Mouse (Mus musculus): ENCODE results near the gene Far2.
"Not testable (repeated sequence)": the region's sequence is repeated elsewhere in the genome, so short reads cannot be mapped to it uniquely, and the experiment has no call there.

The Far2 gene

DNA sequence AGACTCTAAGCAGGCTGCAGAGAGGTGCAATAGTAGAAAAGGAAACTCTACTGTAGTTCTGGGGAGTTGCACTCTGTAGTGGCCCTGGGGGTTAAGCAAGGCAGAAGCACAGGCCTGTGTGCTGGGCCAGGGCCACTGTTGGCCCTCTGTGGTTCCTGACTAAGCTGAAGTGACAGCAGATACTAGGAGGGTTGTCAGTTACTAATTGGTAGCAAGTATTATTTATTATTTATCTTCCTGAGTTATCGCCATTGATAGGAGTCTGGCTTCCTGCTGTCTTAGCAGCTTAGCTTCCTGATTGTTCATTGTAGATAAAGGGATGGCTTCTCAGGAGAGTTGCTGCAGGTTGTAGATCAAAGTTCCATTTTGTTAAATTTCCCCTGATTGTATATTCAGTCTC is 73.6 kb downstream of the Far2 start:
- DNase-seq = no peak

DNA sequence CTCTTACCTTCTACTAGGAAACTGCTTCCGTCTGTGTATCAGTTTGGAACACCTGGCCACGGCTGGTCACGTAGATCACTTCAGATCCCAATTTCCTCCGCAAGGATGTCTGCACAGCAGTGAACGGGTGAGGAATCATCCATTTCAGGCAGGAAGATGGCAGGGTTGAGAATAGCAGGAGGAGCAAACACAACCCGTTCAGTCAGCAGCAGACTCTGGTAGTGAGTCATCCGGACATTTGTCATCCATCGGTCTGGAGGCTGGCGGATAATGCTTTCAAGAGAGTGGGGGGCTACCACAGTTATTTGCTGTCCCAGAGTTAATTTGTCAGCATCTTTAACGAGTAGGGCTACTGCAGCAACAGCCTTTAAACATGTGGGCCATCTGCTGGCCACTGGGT is 79.8 kb downstream of the Far2 start:
- DNase-seq = not testable (repeated sequence)

DNA sequence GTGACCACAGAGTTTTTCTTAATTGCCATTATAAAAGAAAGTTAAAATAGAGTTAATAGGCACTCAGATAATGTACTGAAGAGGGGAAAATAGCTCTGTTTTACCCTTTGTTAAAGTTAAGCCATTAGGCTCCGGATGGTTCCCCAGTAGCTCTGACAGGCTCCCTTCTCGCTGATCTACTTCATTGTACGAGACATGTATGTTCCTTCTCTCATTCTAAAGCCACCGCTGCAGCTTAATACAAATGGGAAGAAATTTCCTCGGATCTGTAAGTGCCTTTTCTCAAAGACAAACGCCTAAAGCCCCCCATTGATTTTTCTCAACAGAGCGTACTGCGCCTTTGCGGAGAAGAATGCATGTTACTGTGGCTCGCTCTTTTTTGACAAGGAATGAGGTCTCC is 85.3 kb downstream of the Far2 start:
- DNase-seq = no peak

DNA sequence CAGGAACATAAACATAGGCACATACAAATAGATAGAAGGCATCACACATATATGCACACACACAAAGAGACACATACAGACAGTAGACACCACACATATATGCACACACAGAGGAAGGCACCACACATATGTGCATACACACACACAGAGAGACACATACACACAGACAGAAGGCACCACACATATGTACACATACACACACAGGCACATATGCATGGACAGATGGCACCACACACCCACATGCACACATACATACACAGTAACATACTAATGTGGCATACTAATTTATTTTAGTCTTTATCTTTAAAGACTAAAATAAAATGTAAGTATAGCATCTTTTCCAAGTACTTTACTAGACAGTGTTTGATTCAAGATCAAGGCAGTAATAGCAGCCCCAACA is 86.5 kb downstream of the Far2 start:
- no peak for DNase-seq

DNA sequence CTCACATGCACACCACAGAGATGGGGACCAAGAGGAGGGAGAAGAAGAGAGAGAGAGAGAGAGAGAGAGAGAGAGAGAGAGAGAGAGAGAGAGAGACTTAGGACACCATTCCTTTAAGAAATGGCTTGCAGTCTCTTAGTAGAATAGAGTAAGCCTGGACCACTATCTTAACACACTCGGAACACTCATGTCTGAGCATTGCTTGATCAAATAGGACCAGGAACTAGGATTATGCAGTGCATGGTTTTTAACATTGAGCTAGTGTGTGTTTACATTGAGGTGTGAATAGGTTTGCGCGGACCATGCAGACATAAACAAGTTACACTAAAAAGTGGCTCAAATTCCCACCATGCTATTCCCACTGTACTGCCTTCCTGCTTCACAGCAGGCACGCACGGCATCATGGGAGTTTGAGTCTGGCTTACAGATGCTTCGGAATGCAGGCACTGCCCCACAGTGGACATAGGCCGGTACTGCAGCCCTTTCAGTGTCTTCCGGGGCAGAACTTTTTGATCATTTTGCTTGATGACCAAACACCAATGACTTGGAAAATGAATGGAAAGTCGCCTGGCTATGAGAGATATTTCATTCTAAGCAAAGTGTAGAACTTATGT is 88.8 kb downstream of the Far2 start:
- peak; percentile 58 for DNase-seq

DNA sequence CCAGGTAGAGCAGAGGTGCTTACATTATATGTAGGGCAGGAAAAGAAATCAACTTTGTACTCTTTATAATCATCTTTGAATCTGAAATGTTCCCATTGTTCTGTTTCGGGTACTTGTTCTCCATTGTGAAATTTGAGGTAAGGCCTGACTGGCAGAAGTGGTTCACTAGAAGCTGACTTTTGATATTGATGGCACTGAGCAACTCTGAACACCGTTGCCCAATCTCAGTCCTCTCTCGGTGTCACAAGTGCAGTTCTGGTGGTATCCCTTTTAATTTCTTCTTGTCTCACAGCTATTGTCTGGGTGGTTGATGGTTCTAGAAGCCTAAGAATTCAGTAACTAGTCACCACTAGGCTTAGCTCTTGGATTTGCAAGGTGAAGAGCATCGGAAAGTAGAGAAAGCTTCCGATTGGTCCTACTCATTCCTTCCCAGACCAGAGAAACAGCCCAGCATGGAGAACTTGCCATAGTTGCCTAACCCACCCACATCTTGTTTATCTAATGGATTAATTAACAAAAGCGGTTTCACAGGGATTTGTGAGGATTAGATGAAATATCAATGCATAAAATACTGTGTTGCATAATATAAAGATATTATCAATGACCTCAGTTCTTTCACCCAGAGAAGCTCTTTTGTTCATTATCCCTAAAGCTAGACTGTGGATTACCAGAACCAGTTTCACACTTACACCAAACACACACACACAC is 92.4 kb downstream of the Far2 start:
- no peak for DNase-seq

DNA sequence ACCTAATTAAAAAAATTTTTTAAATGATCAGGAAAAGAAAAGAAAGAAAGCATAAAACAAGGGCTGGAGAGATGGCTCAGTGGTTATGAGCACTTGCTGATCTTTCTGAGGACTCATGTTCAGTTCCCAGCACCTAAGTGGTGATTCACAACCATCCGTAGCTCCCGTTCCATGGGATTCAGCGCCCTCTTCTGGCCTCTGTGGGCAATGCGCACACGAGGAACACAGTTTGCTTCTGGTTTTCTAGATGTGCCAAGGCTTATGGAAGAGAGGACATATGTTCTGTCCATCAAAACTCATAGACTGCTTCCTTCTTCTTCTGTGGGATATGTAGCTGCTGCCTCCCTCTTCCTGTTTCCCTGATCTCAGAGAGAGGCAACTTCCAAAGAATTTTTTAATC is 94.8 kb downstream of the Far2 start:
- DNase-seq = no peak

DNA sequence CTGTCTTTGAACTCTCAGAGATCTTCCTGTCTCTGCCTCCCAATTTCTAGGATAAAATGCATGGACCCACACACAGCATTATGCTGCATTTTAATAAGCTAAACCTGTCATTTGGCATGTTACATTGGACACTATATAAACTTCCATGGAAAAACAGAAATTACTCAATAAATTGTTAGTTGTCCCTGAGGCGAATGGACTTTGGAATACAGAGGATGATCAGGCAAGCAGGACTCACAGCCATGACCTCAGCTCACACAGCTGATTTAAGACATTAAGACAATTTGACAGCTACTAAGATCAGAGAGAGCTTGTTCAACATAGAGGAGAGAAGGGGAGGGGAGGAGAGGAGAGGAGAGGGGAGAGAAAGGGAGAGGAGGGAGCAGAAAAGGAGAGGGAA is 95.4 kb downstream of the Far2 start:
- DNase-seq = no peak

DNA sequence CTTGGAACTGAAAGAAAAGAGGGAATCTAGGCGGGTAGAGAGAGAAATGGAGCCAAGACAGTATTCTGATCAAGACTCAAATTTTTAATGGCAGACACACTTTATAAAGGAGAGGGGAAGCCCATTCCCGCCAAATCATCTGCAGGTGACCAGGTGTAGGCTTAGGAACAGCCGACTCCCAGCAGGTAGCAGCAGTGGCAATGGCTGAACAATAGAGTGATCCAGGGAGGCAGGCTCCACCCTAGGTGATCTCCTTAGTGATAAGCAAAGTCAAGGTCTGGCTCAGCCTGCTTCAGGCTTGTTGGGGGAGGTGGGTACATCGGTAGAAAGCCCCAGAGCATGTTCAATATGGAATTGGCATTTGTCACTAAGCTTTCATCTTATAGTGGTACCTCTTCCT is 105.2 kb downstream of the Far2 start:
- DNase-seq = not testable (repeated sequence)

DNA sequence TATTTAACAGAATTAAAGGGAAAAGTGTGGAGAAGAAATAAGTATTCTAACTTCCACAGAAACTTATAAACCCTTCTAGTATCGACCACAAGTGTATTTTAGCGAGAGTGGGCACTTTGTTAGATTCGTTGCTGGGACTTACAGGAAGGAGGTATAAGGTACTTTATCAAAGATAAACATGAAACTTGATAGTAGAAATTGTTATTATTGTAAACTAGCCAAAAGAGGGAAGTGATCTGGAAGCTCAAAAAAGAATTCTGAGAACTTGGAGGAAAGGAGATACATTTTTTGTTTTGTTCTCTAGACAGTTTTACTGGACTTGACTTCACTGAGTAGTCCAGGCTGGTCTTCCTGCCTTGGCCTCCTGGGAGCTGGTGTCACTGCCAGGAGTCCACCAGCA is 125.8 kb downstream of the Far2 start:
- DNase-seq = no peak

DNA sequence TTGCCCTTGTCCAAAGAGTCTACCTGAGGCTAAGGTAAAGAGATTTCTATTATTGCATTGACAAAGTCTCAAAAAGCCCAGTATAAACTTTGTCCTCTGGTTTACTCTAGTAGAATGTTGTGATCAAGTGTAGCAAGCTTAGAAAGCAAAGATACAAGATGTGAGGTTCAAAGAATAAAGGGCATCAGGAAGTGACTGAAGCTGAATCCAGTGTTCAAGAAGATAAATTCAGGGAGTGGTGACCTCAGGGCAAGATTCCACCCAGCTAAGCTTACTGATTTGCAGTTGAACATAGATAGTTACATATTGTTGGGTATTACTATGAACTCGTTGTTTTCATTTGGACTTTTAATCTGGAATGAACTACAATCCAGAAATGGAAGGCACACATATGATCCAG is 138.6 kb downstream of the Far2 start:
- DNase-seq = no peak

DNA sequence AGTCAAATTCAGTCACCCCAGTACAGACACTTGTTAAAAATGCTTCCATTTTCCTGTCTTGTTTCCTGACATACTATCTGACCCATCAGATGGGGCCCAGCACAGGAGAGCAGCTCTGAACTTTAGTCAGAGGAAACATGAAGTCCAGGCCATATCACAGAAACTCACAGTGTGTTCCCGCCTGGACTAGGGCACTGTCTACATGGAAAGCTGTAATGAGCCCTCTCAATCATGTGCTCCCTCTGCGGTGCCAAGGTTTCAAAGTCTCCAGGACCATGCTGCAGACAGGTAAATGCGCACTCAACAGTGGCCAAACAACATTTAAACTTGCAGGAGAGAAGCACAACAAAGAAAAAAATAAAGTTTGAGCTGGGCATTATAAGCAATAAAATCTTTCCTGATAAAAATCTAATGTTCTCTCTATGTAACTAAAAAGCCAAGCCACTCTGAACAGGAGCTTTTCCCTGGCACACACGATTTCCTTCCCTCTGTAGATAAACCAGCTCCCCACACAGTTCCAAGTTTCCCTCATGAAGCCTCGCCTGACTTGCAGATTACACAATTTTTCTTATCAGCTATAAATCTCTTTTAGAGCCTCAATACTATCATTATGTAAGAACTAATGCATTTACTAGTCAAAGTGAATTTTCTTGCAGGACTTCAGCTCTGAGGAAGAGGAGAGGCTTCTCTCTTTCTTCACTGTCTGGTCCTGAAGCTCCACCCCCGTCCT is 147.1 kb downstream of the Far2 start:
- no peak for DNase-seq

DNA sequence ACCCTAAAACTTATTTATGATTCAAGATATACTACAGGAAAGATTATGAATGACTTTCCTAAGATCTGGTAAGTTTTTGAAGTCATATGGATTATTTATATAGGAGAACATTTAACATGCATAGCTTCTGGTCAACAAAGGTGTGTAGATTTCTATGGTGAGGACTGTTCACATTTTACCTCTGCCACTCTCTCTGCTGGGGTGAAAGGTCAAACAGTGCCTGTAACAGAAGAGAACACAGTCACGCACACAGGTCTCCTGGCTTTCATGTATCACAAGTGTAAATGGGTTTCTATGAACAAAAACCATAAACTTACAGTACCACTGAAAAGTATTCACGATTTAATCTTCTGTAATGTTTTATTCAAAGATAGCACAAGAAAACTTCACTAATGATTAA is 152.1 kb downstream of the Far2 start:
- DNase-seq = no peak

DNA sequence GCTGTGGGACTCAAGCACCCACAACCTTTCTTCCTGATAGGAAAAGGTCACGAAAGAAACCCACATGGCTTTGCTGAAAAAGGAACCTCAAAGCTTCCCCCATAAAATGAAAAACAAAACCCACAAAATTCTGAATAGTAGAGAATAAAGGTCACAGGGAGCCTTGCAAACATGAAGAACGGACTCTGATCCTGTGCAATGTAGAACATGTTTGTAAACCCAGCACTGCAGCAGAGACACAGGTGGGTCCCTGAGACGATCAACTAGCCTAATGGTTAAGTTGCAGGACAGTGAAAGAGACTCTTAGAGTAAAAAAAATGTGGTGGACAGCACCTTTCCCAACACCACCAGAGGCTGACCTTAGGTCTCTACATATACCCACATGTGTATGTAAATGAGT is 152.7 kb downstream of the Far2 start:
- no peak for DNase-seq

DNA sequence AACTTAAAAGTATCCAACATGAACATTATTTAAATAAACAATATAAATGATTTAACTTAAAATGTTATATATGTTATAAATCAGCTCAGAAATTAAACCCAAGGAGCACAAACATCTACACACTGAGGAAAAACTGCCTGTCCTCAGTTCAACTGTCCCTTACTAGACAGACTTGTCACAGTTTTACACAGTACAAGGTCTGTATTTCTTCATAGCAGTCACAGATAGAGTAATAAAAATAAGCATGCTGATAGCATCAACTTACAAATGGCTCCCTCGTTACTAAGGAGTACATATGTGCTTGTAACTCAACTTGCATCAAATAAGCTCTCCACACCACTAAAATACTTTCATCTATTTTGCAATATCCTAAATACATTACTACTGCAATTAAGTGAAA is 158.1 kb downstream of the Far2 start:
- no peak for DNase-seq

DNA sequence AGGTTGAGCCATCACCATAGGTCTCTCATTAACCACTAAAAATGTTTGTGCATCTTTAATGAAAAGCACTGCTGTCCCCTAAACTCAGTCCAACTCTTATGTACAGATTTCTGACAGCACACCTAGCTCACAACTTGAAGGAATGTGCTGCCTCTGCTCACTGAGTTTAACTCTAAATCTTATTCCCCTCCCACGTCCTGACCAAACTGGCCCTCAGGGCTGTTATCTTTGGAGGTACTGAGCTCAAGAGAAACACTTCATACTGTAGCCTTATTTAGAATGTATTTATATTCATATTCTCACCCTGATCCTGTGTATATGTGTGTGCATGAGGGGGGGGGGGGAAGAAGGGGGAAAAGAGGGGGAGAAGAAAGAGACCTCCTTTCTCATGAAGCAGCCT is 160.5 kb downstream of the Far2 start:
- no peak for DNase-seq

DNA sequence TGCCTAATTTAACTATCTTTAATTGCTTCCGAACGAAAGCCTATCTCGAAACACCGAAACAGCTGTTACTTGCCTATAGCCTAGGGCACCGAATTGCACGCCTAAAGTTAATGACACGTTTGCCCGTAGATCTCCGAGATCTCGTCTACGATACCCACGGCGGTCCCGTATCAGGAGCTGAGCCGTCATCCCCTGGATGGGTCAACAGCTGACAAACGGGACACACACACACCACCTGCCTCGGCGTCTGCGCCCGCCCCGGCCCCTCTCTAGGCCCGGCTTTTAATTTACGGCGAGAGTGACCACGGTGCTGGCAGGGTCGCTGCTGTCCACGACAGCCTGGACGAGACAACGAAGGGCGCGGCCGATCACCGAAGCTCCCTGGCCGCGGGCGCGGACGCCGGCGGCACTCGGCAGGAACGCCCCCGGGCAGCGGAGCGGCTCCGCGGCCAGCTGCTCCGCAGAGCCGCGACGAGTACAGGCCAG is 164.4 kb downstream of the Far2 start:
- DNase-seq = no peak

DNA sequence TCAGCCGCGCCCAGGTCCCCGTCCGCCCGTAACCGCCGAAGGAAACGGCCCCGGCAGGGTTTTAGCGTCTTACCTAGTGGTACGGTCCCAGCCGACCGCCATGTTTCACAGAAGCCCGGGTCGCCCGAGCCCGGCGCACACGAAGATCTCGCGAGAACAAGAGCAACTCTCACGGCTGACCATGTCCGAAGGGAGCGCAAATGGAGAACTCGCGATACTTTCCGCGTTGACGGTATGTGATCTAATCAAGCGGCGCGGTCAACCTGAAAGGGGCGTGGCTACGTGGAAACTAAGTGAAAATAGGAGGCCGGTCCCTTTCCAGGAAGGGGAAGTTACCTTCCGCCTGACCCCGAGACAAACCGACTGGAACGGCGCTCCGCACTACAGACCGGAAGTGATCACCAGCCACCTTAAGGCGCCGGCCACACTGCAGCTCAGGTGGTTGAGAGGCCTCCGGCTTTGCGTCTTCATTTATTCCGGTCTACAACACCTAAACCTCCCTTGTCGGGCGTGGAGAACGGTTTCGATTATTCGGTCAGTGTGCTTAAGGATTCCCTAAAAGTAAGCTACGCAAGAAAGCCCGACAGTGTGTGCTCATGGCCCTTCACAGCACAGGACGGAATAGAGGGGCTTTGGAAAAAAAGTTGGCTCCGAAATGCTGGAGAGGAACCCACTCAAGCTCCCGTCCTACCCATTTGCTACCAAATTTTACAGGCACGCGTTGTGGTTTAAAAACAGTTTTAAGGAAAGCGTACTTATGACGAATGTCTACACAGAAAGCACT is 165.0 kb downstream of the Far2 start, which contains the start of gene Ergic2:
TSS of gene Ergic2 (minus strand) at position 478 of the 784 bp plus-strand sequence.
- peak; percentile 98 for DNase-seq

DNA sequence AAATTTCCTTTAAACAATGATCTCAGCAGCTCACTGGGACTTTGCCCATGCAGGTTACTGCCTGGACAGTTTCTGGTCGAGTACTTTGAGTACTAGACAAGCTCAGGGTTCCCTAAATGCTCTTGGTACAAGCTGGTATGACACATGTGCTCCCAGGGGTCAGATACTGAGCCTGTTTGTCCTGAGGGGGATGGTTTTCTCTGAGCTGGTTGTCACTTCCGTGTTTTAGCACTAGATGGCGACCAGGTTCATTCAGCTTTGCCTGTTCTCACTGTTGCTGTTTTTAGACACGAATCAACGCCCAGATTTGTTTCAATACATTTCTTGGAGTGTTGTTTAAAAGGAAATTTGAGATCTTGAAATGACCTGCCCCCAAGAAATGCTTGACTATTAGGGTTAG is 167.7 kb downstream of the Far2 start:
- peak; percentile 16 for DNase-seq

DNA sequence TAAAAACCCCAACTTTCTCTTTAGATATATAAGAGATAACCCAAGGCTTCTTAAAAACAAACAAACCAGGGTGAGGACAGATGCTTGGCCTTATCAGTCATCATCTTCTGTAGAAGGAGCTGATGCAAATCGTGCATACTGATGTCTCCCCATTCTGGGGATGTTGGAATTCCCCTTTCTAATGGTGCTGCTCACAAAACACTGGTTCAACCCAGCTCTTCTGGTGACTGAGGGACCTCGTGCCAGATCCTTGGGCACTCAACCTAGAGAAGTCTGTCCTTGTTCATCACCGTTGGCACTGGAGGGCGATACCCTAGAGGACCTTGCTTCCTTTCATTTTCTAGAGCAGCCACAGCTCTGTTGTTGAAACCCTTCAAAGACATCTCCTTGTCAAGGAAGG is 169.7 kb downstream of the Far2 start:
- DNase-seq = no peak

DNA sequence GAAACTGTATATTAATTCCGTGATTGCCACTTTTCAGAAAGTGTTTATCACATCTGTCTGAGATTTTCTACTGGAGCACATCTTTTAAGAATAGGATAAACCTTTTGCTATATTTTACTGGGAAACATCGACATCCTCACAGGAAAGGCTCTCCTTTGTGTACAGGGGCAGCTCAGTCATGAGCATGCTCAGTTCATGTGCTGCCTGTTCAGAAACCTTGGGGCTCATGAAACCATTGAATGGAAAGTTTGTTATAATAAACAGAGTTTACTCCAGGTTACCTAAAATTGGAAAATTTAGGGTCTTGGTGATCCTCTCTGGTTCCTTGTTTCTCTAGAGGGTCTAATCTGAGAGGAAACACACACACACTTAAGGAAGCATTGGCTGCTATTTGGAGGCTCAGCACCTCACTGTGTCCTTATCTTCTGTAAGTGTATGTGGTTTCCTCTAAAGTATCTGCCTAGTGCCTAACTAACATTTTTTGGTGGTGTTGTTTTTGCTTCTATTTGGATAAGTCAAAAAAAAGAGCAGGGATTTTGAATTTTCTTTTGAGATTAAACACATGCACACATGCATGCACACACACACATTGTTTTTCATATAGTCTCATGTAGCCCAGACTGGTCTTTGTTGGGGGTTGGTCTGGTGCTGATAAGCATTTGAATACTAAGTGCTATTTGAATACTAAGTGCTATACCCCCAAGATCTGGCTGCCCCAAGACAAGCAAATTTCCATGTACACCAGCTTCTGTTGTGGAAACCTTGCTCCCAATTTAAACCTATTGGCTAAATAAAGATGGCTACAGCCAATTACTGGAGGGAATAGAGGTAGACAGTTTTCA is 171.4 kb downstream of the Far2 start:
- DNase-seq = no peak

DNA sequence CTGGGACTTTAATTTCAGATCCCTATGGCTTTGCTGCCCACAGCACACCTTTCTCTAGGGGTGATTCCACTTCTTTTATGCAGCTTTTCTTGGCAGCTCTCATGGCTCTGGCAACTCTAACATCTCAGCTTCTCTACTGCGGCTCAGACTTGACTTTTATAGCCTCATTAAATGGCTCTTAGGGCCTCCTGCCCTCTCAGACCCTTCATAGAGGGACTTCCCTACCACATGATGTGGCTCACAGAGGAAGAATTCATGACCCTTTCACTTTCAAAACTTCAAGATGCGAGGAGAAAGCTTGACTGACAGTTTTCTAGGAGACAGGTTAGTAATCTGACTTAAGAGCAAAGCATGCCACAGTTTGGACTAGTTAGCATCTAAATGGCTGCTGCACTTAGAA is 175.6 kb downstream of the Far2 start:
- no peak for DNase-seq

Measured in cerebellum, adult 11 months (tissue).